Mouse (Mus musculus) stomach, postnatal 0 days (tissue): Measurements from ENCODE around the gene Ttc7.

ENCODE experiments used
- CTCF ChIP-seq: IDR thresholded peaks from 2 replicates; pipeline ENCODE4 v1.5.1; 2016; ENCODE audit warnings: antibody characterized with exemption, low read depth, mild to moderate bottlenecking, moderate library complexity
- EP300 ChIP-seq: optimal IDR thresholded peaks from 2 replicates; pipeline ENCODE3; 2016; ENCODE audit warnings: antibody characterized with exemption

DNA sequence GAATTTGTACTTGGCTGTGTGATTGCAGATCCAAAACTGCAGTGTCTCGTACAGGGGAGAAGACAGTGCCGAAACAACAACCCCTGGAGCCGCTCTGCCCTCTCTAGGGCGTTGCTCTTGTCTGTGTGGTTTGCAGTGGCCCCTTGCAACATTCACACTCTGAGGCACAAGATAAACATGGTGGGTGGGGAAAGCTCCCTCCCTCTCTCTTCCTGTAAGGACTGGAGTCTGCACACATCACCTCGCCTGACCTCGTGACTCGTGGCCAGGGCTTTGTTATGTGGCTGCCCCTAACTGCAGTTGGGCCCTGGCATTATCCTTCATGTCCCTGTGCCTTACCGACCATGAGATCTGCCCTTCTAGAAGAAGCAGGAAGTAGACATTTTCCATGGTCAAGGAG, 82.6 kb downstream of the Ttc7 start:
- TF ChIP-seq EP300 (no peak), CTCF (no peak)
